Mouse (Mus musculus) G1E (cell line): ENCODE measurements around the gene Opn3. TPM values are rescaled to one million over a fixed set of nuclear protein-coding genes. Genes with fewer than 3 reads are reported as not detected.

Experiments
- ATAC-seq: 2 replicates; pipeline ENCODE4 v1.8.0; 2016; ENCODE audit warnings: mild to moderate bottlenecking; ENCODE audit not compliant: insufficient number of reproducible peaks, poor library complexity, low FRiP score, severe bottlenecking; ENCODE audit errors: extremely low read depth
- DNase-seq: peaks from one replicate; pipeline ENCODE4 v3.0.0; 2012; ENCODE audit warnings: low spot score
- H3K27me3 ChIP-seq: 2 replicates; pipeline ENCODE4 v1.6.1; 2012; ENCODE audit warnings: mild to moderate bottlenecking, low read length, inconsistent platforms; ENCODE audit not compliant: insufficient read depth
- H3K36me3 ChIP-seq: replicated peaks from 2 replicates; pipeline ENCODE3; 2012; ENCODE audit warnings: mild to moderate bottlenecking, inconsistent platforms
- H3K4me1 ChIP-seq: 2 replicates; pipeline ENCODE4 v1.6.1; 2012; ENCODE audit warnings: low read depth, low read length, inconsistent platforms, mixed read lengths; ENCODE audit not compliant: insufficient read depth
- H3K4me3 ChIP-seq: 2 replicates; pipeline ENCODE4 v1.5.1; 2012; ENCODE audit warnings: low read depth, mild to moderate bottlenecking, inconsistent platforms, low read length, moderate library complexity, mixed read lengths
- H3K9me3 ChIP-seq: replicated peaks from 2 replicates; pipeline ENCODE4 v1.6.1; 2012; ENCODE audit warnings: inconsistent platforms
- CTCF ChIP-seq: IDR thresholded peaks from 2 replicates; pipeline ENCODE4 v1.5.1; 2012; ENCODE audit warnings: low read depth, low read length, inconsistent platforms, mixed read lengths
- GATA1 ChIP-seq: IDR thresholded peaks from 2 replicates; pipeline ENCODE4 v1.6.1; 2012; ENCODE audit warnings: borderline replicate concordance, low read length, inconsistent platforms, mixed read lengths
- GATA2 ChIP-seq: IDR thresholded peaks from 2 replicates; pipeline ENCODE4 v1.6.1; 2012; ENCODE audit warnings: low read depth, low read length, inconsistent platforms, borderline replicate concordance
- POLR2AphosphoS5 ChIP-seq: IDR thresholded peaks from 2 replicates; pipeline ENCODE4 v1.6.1; 2012; ENCODE audit warnings: low read depth, low read length, inconsistent platforms; ENCODE audit not compliant: insufficient replicate concordance
- TAL1 ChIP-seq: conservative IDR thresholded peaks from 2 replicates; pipeline ENCODE4 v1.6.1; 2012; ENCODE audit warnings: low read depth, low read length, inconsistent platforms, mixed read lengths
- polyA plus RNA-seq: library from polyadenylated mRNA; stranded (reverse); fragments of >175 nt; gene quantifications from 2 replicates; pipeline ENCODE4 v1.2.3, GENCODE M21; 2012
- total RNA-seq, 2 experiments: library from RNA; stranded (forward) in 1 of 2; stranded (reverse) in 1 of 2; fragments of 200-1000 nt in 1 of 2; fragments of >200 nt in 1 of 2; fragmentation: Nextera tagmentation in 1 of 2; gene quantifications; 2 replicates each; pipeline ENCODE4 v1.2.3; 2014 to 2017

Opn3 gene
- total and polyA plus RNA-seq, 3 experiments: 0.27 to 0.64 TPM; not detected in 1

GRCm38 (mm10) chr1:175643496-175644265, 48.9 kb downstream of the Opn3 start:
- TF ChIP-seq GATA2 (no peak), POLR2AphosphoS5 (no peak), CTCF (no peak), GATA1 (no peak), TAL1 (no peak)
- Histone ChIP-seq H3K4me3 (no peak overlapping the region), H3K9me3 (no peaks in the 10 kb centered on the region), H3K4me1 (no peaks in the 10 kb centered on the region), H3K36me3 (no peaks in the 10 kb centered on the region), H3K27me3 (no peaks in the 10 kb centered on the region)
- DNase-seq (no peak), ATAC-seq (no peak)

- Histone ChIP-seq H3K27me3 (no peaks in the 10 kb centered on the region), H3K4me1 (no peaks in the 10 kb centered on the region), H3K36me3 (no peaks in the 10 kb centered on the region), H3K9me3 (no peaks in the 10 kb centered on the region), H3K4me3 (no peak overlapping the region)
- TF ChIP-seq CTCF (no peak), GATA2 (no peak), TAL1 (no peak), POLR2AphosphoS5 (no peak)
- ATAC-seq (no peak), DNase-seq (no peak)
Observed at GRCm38 (mm10) chr1:175640435-175641150, 52.0 kb downstream of the Opn3 start.

- H3K4me1 ChIP-seq: no peaks in the 10 kb centered on the region
- TF ChIP-seq CTCF (no peak), TAL1 (no peak), POLR2AphosphoS5 (no peak), GATA1 (no peak), GATA2 (no peak)
- no peaks in the 10 kb centered on the region for H3K27me3 ChIP-seq
- H3K4me3 ChIP-seq: no peak overlapping the region
- ATAC-seq (no peak), DNase-seq (no peak)
- no peaks in the 10 kb centered on the region for H3K9me3 ChIP-seq
- no peaks in the 10 kb centered on the region for H3K36me3 ChIP-seq
Observed at GRCm38 (mm10) chr1:175639072-175639471, 53.5 kb downstream of the Opn3 start.

- no peak for ATAC-seq
- no peaks in the 10 kb centered on the region for H3K36me3 ChIP-seq
- H3K4me3 ChIP-seq: no peak overlapping the region
- no peak for DNase-seq
- no peaks in the 10 kb centered on the region for H3K27me3 ChIP-seq
- no peaks in the 10 kb centered on the region for H3K9me3 ChIP-seq
- H3K4me1 ChIP-seq: no peaks in the 10 kb centered on the region; the same call in 1 of the 2 replicates
- TF ChIP-seq TAL1: no peak
- TF ChIP-seq CTCF: no peak
- no peak for TF ChIP-seq GATA2
- TF ChIP-seq GATA1: no peak
Observed at GRCm38 (mm10) chr1:175637677-175638076, 54.9 kb downstream of the Opn3 start.

- no peak for DNase-seq
- TF ChIP-seq GATA2 (no peak), TAL1 (no peak), POLR2AphosphoS5 (no peak), CTCF (no peak)
- Histone ChIP-seq H3K36me3 (no peaks in the 10 kb centered on the region), H3K9me3 (no peaks in the 10 kb centered on the region), H3K4me1 (peaks cover 9% of the 10 kb centered on the region; the same call in 1 of the 2 replicates), H3K27me3 (no peaks in the 10 kb centered on the region), H3K4me3 (no peak overlapping the region)
- no peak for ATAC-seq
Observed at GRCm38 (mm10) chr1:175632470-175632869, 60.1 kb downstream of the Opn3 start.

- DNase-seq: no peak
- TF ChIP-seq GATA1 (no peak), CTCF (no peak), POLR2AphosphoS5 (no peak), TAL1 (no peak), GATA2 (no peak)
- no peak overlapping the region for H3K4me3 ChIP-seq
- H3K36me3 ChIP-seq: no peaks in the 10 kb centered on the region
- no peaks in the 10 kb centered on the region for H3K9me3 ChIP-seq
- ATAC-seq: no peak
- peaks cover 11% of the 10 kb centered on the region; the same call in 1 of the 2 replicates for H3K4me1 ChIP-seq
- H3K27me3 ChIP-seq: no peaks in the 10 kb centered on the region
Observed at GRCm38 (mm10) chr1:175631721-175632221, 60.8 kb downstream of the Opn3 start.
